Mouse (Mus musculus) E14TG2a.4 (cell line): ENCODE results near the gene Stmn1.

Experiments used
- H3K27me3 ChIP-seq: 2 replicates; pipeline ENCODE4 v1.6.1; 2014; ENCODE audit warnings: low read length, control low read depth; ENCODE audit not compliant: insufficient read depth
- H3K36me3 ChIP-seq: 2 replicates; pipeline ENCODE4 v1.6.1; 2014; ENCODE audit warnings: low read length, control low read depth; ENCODE audit not compliant: insufficient read depth
- H3K4me1 ChIP-seq: replicated peaks from 2 replicates; pipeline ENCODE4 v1.6.1; 2014; ENCODE audit warnings: low read depth, low read length, control low read depth
- H3K4me3 ChIP-seq: replicated peaks from 2 replicates; pipeline ENCODE4 v1.5.1; 2014; ENCODE audit warnings: mild to moderate bottlenecking, low read length
- H3K9me3 ChIP-seq: 2 replicates; pipeline ENCODE4 v1.6.1; 2014; ENCODE audit warnings: low read length, control low read depth
- CTCF ChIP-seq: conservative IDR thresholded peaks from 2 replicates; pipeline ENCODE4 v1.5.1; 2014; ENCODE audit warnings: low read length
- NANOG ChIP-seq: IDR thresholded peaks from 2 replicates; pipeline ENCODE4 v1.6.1; 2014; ENCODE audit warnings: borderline replicate concordance, low read length, mixed read lengths
- POU5F1 ChIP-seq: IDR thresholded peaks from 2 replicates; pipeline ENCODE4 v1.6.1; 2014; ENCODE audit warnings: low read length, borderline replicate concordance

The Stmn1 gene

GRCm38 (mm10) chr4:134476899-134477298 lies 8.8 kb downstream of the Stmn1 start:
- peaks cover 53% of the 10 kb centered on the region for H3K36me3 ChIP-seq
- H3K4me3 ChIP-seq: no peak overlapping the region
- H3K27me3 ChIP-seq: no peaks in the 10 kb centered on the region
- no peaks in the 10 kb centered on the region for H3K9me3 ChIP-seq
- TF ChIP-seq NANOG (no peak), CTCF (no peak), POU5F1 (no peak)
- peaks cover 83% of the 10 kb centered on the region for H3K4me1 ChIP-seq

- peaks cover 4% of the 10 kb centered on the region; the same call in 1 of the 2 replicates for H3K27me3 ChIP-seq
- H3K4me3 ChIP-seq: no peak overlapping the region
- no peaks in the 10 kb centered on the region for H3K9me3 ChIP-seq
- peaks cover 42% of the 10 kb centered on the region for H3K36me3 ChIP-seq
- peaks cover 80% of the 10 kb centered on the region for H3K4me1 ChIP-seq
- TF ChIP-seq CTCF (peak; percentile 98), POU5F1 (no peak)
Measured at GRCm38 (mm10) chr4:134478031-134478430, 9.9 kb downstream of the Stmn1 start.

GRCm38 (mm10) chr4:134479839-134480238 lies 11.7 kb downstream of the Stmn1 start:
- Histone ChIP-seq H3K36me3 (peaks cover 27% of the 10 kb centered on the region), H3K9me3 (no peaks in the 10 kb centered on the region), H3K4me3 (no peak overlapping the region), H3K4me1 (peaks cover 76% of the 10 kb centered on the region), H3K27me3 (peaks cover 4% of the 10 kb centered on the region; the same call in 1 of the 2 replicates)
- TF ChIP-seq POU5F1 (no peak), NANOG (no peak), CTCF (no peak)

GRCm38 (mm10) chr4:134480864-134481263 lies 12.7 kb downstream of the Stmn1 start:
- Histone ChIP-seq H3K27me3 (peaks cover 4% of the 10 kb centered on the region; the same call in 1 of the 2 replicates), H3K4me3 (peak overlapping the region; percentile 32), H3K9me3 (no peaks in the 10 kb centered on the region), H3K4me1 (peaks cover 73% of the 10 kb centered on the region), H3K36me3 (peaks cover 18% of the 10 kb centered on the region)
- TF ChIP-seq NANOG (no peak), CTCF (peak; percentile 94)

GRCm38 (mm10) chr4:134481270-134481669 lies 13.2 kb downstream of the Stmn1 start:
- TF ChIP-seq POU5F1: no peak
- TF ChIP-seq NANOG: no peak
- no peak for TF ChIP-seq CTCF
- peaks cover 4% of the 10 kb centered on the region; the same call in 1 of the 2 replicates for H3K27me3 ChIP-seq
- peaks cover 14% of the 10 kb centered on the region for H3K36me3 ChIP-seq
- no peaks in the 10 kb centered on the region for H3K9me3 ChIP-seq
- H3K4me3 ChIP-seq: peak overlapping the region; percentile 32
- H3K4me1 ChIP-seq: peaks cover 70% of the 10 kb centered on the region

DNA sequence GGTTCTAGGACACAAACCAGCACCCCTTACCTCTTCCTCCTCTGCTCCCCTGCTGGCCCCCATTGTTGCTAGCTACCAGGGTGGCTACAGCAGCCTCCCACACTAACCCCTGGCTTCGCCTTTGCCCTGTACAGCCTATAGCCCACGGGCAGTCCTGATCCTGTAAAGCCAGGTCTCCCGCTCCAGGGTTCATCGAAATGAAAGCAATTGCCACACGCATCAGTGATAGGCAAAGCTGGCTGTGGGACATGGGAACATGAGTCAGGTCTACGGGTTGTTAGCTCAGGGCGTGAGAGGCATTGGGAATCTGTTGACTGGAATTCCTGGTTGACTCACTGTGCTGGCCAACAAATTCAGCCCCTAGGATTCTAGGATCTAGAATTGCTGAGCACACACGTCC lies 14.3 kb downstream of the Stmn1 start:
- TF ChIP-seq POU5F1: no peak
- TF ChIP-seq NANOG: no peak
- TF ChIP-seq CTCF: no peak
- Histone ChIP-seq H3K4me3 (no peak overlapping the region), H3K9me3 (no peaks in the 10 kb centered on the region), H3K36me3 (peaks cover 4% of the 10 kb centered on the region; the same call in 1 of the 2 replicates), H3K4me1 (peaks cover 63% of the 10 kb centered on the region), H3K27me3 (peaks cover 4% of the 10 kb centered on the region; the same call in 1 of the 2 replicates)

DNA sequence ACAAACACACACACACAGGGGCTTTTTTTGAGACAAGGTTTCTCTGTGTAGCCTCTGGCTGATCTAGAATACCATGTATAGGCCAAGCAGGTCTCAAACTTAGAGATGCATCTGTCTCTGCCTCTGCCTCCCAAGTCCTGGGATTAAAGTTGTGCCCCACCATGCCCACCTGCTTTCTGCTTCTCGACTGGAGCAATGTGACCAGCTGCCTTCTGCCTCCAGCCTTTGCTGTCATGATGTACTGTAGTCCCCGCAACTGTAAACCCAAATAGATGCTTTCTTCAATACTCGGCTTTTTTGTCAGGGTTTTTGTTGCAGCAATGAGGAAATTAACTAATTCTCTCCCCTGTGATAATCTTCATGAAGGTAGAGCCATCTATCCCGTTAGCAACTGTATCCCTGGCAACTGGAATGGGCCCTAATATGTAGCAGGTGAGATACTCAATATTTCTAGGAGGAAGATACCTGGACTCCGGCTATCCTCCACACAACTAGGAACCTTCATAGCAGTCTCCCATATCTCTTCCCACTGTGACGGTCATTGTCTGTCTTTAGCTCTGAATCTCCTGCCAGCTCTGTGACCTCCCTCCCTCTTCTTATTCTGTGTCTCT lies 15.1 kb downstream of the Stmn1 start:
- Histone ChIP-seq H3K27me3 (peaks cover 4% of the 10 kb centered on the region; the same call in 1 of the 2 replicates), H3K4me3 (no peak overlapping the region), H3K4me1 (peaks cover 63% of the 10 kb centered on the region), H3K9me3 (no peaks in the 10 kb centered on the region), H3K36me3 (no peaks in the 10 kb centered on the region)
- TF ChIP-seq NANOG: no peak
- TF ChIP-seq CTCF: no peak

GRCm38 (mm10) chr4:134483696-134484095 lies 15.6 kb downstream of the Stmn1 start:
- no peak overlapping the region for H3K4me3 ChIP-seq
- H3K9me3 ChIP-seq: no peaks in the 10 kb centered on the region
- H3K4me1 ChIP-seq: peaks cover 59% of the 10 kb centered on the region
- no peaks in the 10 kb centered on the region for H3K36me3 ChIP-seq
- TF ChIP-seq POU5F1 (no peak), NANOG (no peak)
- H3K27me3 ChIP-seq: peaks cover 4% of the 10 kb centered on the region; the same call in 1 of the 2 replicates

DNA sequence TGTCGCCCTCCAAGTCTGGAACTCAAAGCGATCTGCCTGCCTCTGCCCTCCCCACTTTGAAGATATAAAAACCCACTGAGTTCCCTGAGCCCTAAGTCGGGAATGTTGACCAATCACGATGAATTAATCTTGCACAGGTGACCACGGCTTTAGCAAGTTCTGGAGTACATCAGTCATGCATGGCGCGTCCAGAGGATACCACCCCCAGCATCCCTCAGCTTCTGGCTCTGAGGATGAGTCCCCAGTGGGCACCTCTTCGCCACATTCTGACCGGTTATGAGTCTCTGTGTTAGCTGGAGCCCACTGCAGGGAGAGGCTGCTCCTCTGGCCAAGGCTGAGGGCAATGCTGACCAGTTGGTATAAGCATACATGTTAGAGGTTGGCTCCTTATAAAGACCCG lies 16.1 kb downstream of the Stmn1 start:
- H3K9me3 ChIP-seq: no peaks in the 10 kb centered on the region
- TF ChIP-seq POU5F1: no peak
- TF ChIP-seq NANOG: no peak
- no peak for TF ChIP-seq CTCF
- no peak overlapping the region for H3K4me3 ChIP-seq
- H3K4me1 ChIP-seq: peaks cover 59% of the 10 kb centered on the region
- no peaks in the 10 kb centered on the region for H3K36me3 ChIP-seq
- peaks cover 4% of the 10 kb centered on the region; the same call in 1 of the 2 replicates for H3K27me3 ChIP-seq
